Mouse (Mus musculus): ENCODE data around the gene Atp13a5. TPM values are rescaled to one million over a fixed set of nuclear protein-coding genes. Genes with fewer than 3 reads are reported as not detected.

The Atp13a5 gene
- polyA plus RNA-seq, 1 experiment from 2014 or later = not detected

- no peaks in the 10 kb centered on the region for H3K27me3 ChIP-seq (ENCODE audit: control insufficient read depth, insufficient read depth, low read depth, low read length)
- WGBS = 63% methylated on average over 3 of the region's 3 CpGs
- no peak overlapping the region for H3K4me3 ChIP-seq (ENCODE audit: low read length)
- peaks cover 10% of the 10 kb centered on the region for H3K4me1 ChIP-seq (replicated peaks; ENCODE audit: control insufficient read depth, insufficient read depth, low read length)
- no peak overlapping the region for H3K4me2 ChIP-seq (ENCODE audit: low read depth, low read length)
- H3K9ac ChIP-seq (ENCODE audit: low read length) = no peak overlapping the region
- ATAC-seq (ENCODE audit: low read depth) = no peak
- no peak overlapping the region for H3K27ac ChIP-seq (ENCODE audit: low read length)
- no peaks in the 10 kb centered on the region for H3K9me3 ChIP-seq (ENCODE audit: control insufficient read depth, low read length)
- H3K36me3 ChIP-seq (ENCODE audit: control insufficient read depth, insufficient read depth, low read length) = no peaks in the 10 kb centered on the region
Observed at GRCm38 (mm10) chr16:29327910-29328309, 50.6 kb downstream of the Atp13a5 start.

DNA sequence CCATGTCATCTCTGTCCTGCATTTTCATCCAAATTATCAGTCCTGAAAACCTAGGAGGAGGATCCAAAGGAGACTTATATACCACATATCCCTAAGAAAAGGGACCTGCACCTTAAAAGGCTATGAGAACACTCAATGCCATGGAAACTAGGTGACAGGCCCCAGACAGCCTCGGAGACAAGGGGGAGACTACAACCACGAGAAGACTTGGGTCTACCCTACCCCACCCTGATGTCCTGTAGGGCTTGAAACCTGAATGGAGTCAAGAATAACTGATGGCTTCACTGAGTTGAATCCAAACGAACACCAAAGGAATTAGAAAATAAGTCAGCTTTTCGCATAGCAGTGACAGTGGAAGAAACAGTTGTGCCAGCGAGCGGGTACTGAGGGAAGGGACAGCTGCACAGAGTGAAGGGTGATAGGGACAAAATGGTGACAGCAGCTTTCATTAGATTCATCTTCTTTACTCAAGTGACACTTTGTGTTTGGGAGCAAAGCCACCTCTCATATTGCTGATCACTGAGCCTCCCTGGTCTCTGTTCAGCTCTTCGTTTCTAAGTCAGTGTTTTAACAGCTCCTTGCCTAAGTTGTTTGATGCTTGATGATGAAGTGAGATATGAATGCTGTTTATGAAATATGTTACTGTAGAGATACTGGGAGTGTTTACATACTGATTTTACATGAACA lies 53.2 kb downstream of the Atp13a5 start:
- Histone ChIP-seq H3K9me3 (ENCODE audit: control insufficient read depth, low read length) (no peaks in the 10 kb centered on the region), H3K27ac (ENCODE audit: low read length) (no peak overlapping the region), H3K36me3 (ENCODE audit: control insufficient read depth, insufficient read depth, low read length) (no peaks in the 10 kb centered on the region), H3K4me1 (replicated peaks; ENCODE audit: control insufficient read depth, insufficient read depth, low read length) (peaks cover 5% of the 10 kb centered on the region; the same call in 1 of the 2 replicates), H3K4me2 (ENCODE audit: low read depth, low read length) (no peak overlapping the region), H3K27me3 (ENCODE audit: control insufficient read depth, insufficient read depth, low read depth, low read length) (no peaks in the 10 kb centered on the region), H3K9ac (ENCODE audit: low read length) (no peak overlapping the region), H3K4me3 (ENCODE audit: low read length) (no peak overlapping the region)
- ATAC-seq (ENCODE audit: low read depth) = peak; percentile 60
- WGBS = 54% methylated on average over 7 of the region's 7 CpGs

DNA sequence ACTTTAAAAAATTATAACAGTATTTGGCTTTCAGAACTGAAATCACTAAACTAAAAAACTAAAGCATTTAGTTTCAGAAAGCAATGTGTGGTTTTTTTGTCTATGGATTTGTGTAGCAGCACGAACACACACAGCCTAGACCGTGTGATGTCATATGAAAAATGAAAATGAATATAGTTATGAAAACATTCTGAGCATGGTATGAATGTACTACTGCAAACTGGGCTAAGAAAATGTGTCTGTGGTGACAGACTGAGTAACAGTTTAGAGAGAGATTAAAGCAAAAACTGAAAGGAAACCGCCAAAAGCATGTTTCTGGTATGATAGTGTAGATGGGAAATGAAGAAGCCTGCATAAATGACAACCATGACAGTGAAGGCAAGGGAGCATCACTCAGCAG lies 57.8 kb downstream of the Atp13a5 start:
- 80% methylated on average over 3 of the region's 3 CpGs for WGBS
- Histone ChIP-seq H3K4me3 (ENCODE audit: low read length) (no peak overlapping the region), H3K4me1 (replicated peaks; ENCODE audit: control insufficient read depth, insufficient read depth, low read length) (peaks cover 3% of the 10 kb centered on the region; the same call in 1 of the 2 replicates), H3K9me3 (ENCODE audit: control insufficient read depth, low read length) (no peaks in the 10 kb centered on the region), H3K27me3 (ENCODE audit: control insufficient read depth, insufficient read depth, low read depth, low read length) (no peaks in the 10 kb centered on the region), H3K36me3 (ENCODE audit: control insufficient read depth, insufficient read depth, low read length) (no peaks in the 10 kb centered on the region), H3K4me2 (ENCODE audit: low read depth, low read length) (no peak overlapping the region), H3K27ac (ENCODE audit: low read length) (no peak overlapping the region), H3K9ac (ENCODE audit: low read length) (no peak overlapping the region)
- ATAC-seq (ENCODE audit: low read depth) = no peak

- Histone ChIP-seq H3K36me3 (ENCODE audit: control insufficient read depth, insufficient read depth, low read length) (no peaks in the 10 kb centered on the region), H3K4me3 (ENCODE audit: low read length) (no peak overlapping the region), H3K27ac (ENCODE audit: low read length) (no peak overlapping the region), H3K4me2 (ENCODE audit: low read depth, low read length) (no peak overlapping the region), H3K9ac (ENCODE audit: low read length) (no peak overlapping the region), H3K4me1 (replicated peaks; ENCODE audit: control insufficient read depth, insufficient read depth, low read length) (no peaks in the 10 kb centered on the region), H3K9me3 (ENCODE audit: control insufficient read depth, low read length) (no peaks in the 10 kb centered on the region), H3K27me3 (ENCODE audit: control insufficient read depth, insufficient read depth, low read depth, low read length) (no peaks in the 10 kb centered on the region)
- 64% methylated on average over 3 of the region's 3 CpGs for WGBS
- ATAC-seq (ENCODE audit: low read depth) = no peak
Observed at GRCm38 (mm10) chr16:29315391-29315790, 63.1 kb downstream of the Atp13a5 start.

DNA sequence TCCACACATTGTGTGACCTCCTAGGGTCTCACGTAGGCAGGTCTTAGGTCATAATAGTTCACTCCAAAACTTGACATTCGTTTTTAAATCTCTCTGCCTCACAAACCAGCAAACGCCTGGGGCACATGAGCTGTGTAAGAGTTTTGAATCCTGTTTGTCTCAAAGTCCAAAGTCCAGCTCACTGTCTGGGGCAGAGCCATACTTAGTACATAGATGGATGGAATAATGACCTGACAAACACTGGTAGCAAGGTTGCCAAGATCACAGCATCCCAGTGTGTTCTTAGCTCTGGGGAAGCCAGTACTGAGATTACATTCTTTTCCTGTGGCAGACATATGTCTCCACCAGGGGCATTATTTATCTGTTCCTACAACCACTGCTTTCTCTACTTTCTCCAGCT lies 63.5 kb downstream of the Atp13a5 start:
- H3K4me2 ChIP-seq (ENCODE audit: low read depth, low read length) = no peak overlapping the region
- no peak overlapping the region for H3K27ac ChIP-seq (ENCODE audit: low read length)
- no peaks in the 10 kb centered on the region for H3K4me1 ChIP-seq (replicated peaks; ENCODE audit: control insufficient read depth, insufficient read depth, low read length)
- no peaks in the 10 kb centered on the region for H3K9me3 ChIP-seq (ENCODE audit: control insufficient read depth, low read length)
- H3K36me3 ChIP-seq (ENCODE audit: control insufficient read depth, insufficient read depth, low read length) = no peaks in the 10 kb centered on the region
- H3K9ac ChIP-seq (ENCODE audit: low read length) = no peak overlapping the region
- no peak for ATAC-seq (ENCODE audit: low read depth)
- H3K4me3 ChIP-seq (ENCODE audit: low read length) = no peak overlapping the region
- 79% methylated on average over 3 of the region's 3 CpGs for WGBS
- no peaks in the 10 kb centered on the region for H3K27me3 ChIP-seq (ENCODE audit: control insufficient read depth, insufficient read depth, low read depth, low read length)

DNA sequence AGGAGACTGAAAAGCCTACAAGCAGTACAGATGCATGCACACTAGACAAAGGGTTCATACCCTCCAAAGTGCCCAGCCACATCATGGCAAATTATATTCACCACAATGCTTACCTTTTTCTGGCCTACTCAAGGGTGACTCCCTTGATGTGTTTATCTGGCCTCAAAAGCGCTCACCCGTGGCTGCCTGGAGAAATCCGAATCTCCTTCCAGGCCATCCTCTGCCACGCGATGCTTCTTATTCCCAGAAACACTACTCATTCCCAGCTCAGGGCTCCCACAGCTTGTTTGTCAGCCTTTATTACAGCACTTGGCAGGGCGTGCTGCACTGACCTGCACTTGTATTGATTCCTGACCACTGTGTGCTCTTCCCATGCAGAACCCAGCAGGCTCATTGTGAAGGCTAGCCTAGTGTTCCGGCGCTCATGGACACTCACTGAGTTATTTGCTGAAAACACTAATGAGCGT lies 80.9 kb downstream of the Atp13a5 start:
- H3K27ac ChIP-seq (ENCODE audit: low read length) = no peak overlapping the region
- H3K9me3 ChIP-seq (ENCODE audit: control insufficient read depth, low read length) = no peaks in the 10 kb centered on the region
- no peak for ATAC-seq (ENCODE audit: low read depth)
- WGBS = 81% methylated on average over 9 of the region's 9 CpGs
- no peaks in the 10 kb centered on the region for H3K4me1 ChIP-seq (replicated peaks; ENCODE audit: control insufficient read depth, insufficient read depth, low read length)
- H3K4me2 ChIP-seq (ENCODE audit: low read depth, low read length) = no peak overlapping the region
- H3K4me3 ChIP-seq (ENCODE audit: low read length) = no peak overlapping the region
- no peak overlapping the region for H3K9ac ChIP-seq (ENCODE audit: low read length)
- H3K36me3 ChIP-seq (ENCODE audit: control insufficient read depth, insufficient read depth, low read length) = no peaks in the 10 kb centered on the region
- H3K27me3 ChIP-seq (ENCODE audit: control insufficient read depth, insufficient read depth, low read depth, low read length) = no peaks in the 10 kb centered on the region

- WGBS = 72% methylated on average over 5 of the region's 5 CpGs
- no peak for ATAC-seq (ENCODE audit: low read depth)
- no peaks in the 10 kb centered on the region for H3K4me1 ChIP-seq (replicated peaks; ENCODE audit: control insufficient read depth, insufficient read depth, low read length)
- no peaks in the 10 kb centered on the region for H3K9me3 ChIP-seq (ENCODE audit: control insufficient read depth, low read length)
- H3K9ac ChIP-seq (ENCODE audit: low read length) = no peak overlapping the region
- no peaks in the 10 kb centered on the region for H3K36me3 ChIP-seq (ENCODE audit: control insufficient read depth, insufficient read depth, low read length)
- H3K27me3 ChIP-seq (ENCODE audit: control insufficient read depth, insufficient read depth, low read depth, low read length) = no peaks in the 10 kb centered on the region
- no peak overlapping the region for H3K27ac ChIP-seq (ENCODE audit: low read length)
- no peak overlapping the region for H3K4me3 ChIP-seq (ENCODE audit: low read length)
- H3K4me2 ChIP-seq (ENCODE audit: low read depth, low read length) = no peak overlapping the region
Observed at GRCm38 (mm10) chr16:29280691-29281090, 97.8 kb downstream of the Atp13a5 start.

DNA sequence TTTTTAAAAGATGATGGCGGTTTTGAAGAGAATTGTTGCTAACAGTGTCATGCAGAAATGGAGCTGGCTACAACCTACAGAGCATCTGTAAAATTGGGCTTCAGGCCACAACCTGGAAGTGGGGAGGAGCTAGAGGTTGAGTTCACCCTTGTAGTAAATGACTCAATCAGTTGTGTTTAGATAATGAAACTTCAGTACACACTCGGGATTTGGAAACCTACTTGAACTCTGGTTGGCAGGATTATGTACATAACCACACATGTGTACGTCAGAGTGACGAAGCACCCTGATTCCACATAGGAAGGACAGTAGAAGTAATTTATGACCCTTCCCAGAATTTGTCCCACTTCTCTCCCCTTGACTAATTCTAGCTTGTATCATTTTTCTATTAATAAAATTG lies 124.2 kb downstream of the Atp13a5 start:
- H3K4me3 ChIP-seq (ENCODE audit: low read length) = no peak overlapping the region
- H3K27me3 ChIP-seq (ENCODE audit: control insufficient read depth, insufficient read depth, low read depth, low read length) = no peaks in the 10 kb centered on the region
- H3K4me1 ChIP-seq (replicated peaks; ENCODE audit: control insufficient read depth, insufficient read depth, low read length) = no peaks in the 10 kb centered on the region
- 39% methylated on average over 4 of the region's 4 CpGs for WGBS
- ATAC-seq (ENCODE audit: low read depth) = no peak
- no peak overlapping the region for H3K4me2 ChIP-seq (ENCODE audit: low read depth, low read length)
- no peaks in the 10 kb centered on the region for H3K36me3 ChIP-seq (ENCODE audit: control insufficient read depth, insufficient read depth, low read length)
- H3K9ac ChIP-seq (ENCODE audit: low read length) = no peak overlapping the region
- H3K27ac ChIP-seq (ENCODE audit: low read length) = no peak overlapping the region
- H3K9me3 ChIP-seq (ENCODE audit: control insufficient read depth, low read length) = no peaks in the 10 kb centered on the region

DNA sequence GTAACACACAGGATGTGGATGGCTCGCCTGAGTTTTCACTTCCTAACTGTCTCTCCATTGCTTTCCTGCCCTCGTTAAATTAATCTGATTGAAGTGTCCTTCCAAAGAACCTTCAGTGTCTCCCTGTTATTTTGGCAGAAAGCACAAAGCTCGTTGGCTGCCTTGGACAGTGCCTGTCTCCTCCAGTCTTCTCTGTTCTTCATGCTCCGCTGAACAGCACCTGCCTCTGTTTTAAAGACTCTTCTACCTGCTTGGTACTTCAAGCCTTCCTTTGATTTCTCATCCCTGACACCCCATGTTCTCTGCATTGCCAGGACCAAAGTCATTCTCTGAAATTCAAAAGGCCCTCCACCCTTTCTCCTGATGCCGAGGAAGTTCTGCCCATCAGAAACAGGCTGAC lies 142.6 kb downstream of the Atp13a5 start:
- Histone ChIP-seq H3K4me2 (ENCODE audit: low read depth, low read length) (no peak overlapping the region), H3K27me3 (ENCODE audit: control insufficient read depth, insufficient read depth, low read depth, low read length) (no peaks in the 10 kb centered on the region), H3K9me3 (ENCODE audit: control insufficient read depth, low read length) (no peaks in the 10 kb centered on the region), H3K4me1 (replicated peaks; ENCODE audit: control insufficient read depth, insufficient read depth, low read length) (no peaks in the 10 kb centered on the region), H3K9ac (ENCODE audit: low read length) (no peak overlapping the region), H3K4me3 (ENCODE audit: low read length) (no peak overlapping the region), H3K27ac (ENCODE audit: low read length) (no peak overlapping the region), H3K36me3 (ENCODE audit: control insufficient read depth, insufficient read depth, low read length) (no peaks in the 10 kb centered on the region)
- no peak for ATAC-seq (ENCODE audit: low read depth)
- 78% methylated on average over 5 of the region's 5 CpGs for WGBS

Data from lung, embryonic 16.5 days (tissue).